Mouse (Mus musculus): Measurements from ENCODE around the gene Galm.
A peak's percentile ranks its signal among the peaks of the same experiment; 100 is the strongest.

Galm gene

GRCm38 (mm10) chr17:80127331-80128251, at the start of gene Galm:
Galm (plus strand) TSS chr17:80127471.
- DNase-seq (ENCODE audit: extremely low read depth, low read depth, low spot score): no peak

- DNase-seq (ENCODE audit: extremely low read depth, low read depth, low spot score): no peak
Observed at GRCm38 (mm10) chr17:80078726-80079125, 48.5 kb upstream of the Galm start.

GRCm38 (mm10) chr17:80083223-80083622, 44.0 kb upstream of the Galm start:
- no peak for DNase-seq (ENCODE audit: extremely low read depth, low read depth, low spot score)

GRCm38 (mm10) chr17:80084424-80084823, 42.8 kb upstream of the Galm start:
- DNase-seq (ENCODE audit: extremely low read depth, low read depth, low spot score): no peak

GRCm38 (mm10) chr17:80086591-80086990, 40.7 kb upstream of the Galm start:
- no peak for DNase-seq (ENCODE audit: extremely low read depth, low read depth, low spot score)

- no peak for DNase-seq (ENCODE audit: extremely low read depth, low read depth, low spot score)
Observed at GRCm38 (mm10) chr17:80088168-80088567, 39.1 kb upstream of the Galm start.

GRCm38 (mm10) chr17:80090551-80090950, 36.7 kb upstream of the Galm start:
- peak; percentile 99 for DNase-seq (ENCODE audit: extremely low read depth, low read depth, low spot score)

- DNase-seq (ENCODE audit: extremely low read depth, low read depth, low spot score): no peak
Observed at GRCm38 (mm10) chr17:80091879-80092549, 35.3 kb upstream of the Galm start.

- no peak for DNase-seq (ENCODE audit: extremely low read depth, low read depth, low spot score)
Observed at GRCm38 (mm10) chr17:80095254-80095899, 31.9 kb upstream of the Galm start.

GRCm38 (mm10) chr17:80096043-80096719, 31.1 kb upstream of the Galm start:
- no peak for DNase-seq (ENCODE audit: extremely low read depth, low read depth, low spot score)

GRCm38 (mm10) chr17:80096720-80097114, 30.6 kb upstream of the Galm start:
- DNase-seq (ENCODE audit: extremely low read depth, low read depth, low spot score): no peak

GRCm38 (mm10) chr17:80097221-80097620, 30.1 kb upstream of the Galm start:
- DNase-seq (ENCODE audit: extremely low read depth, low read depth, low spot score): no peak

GRCm38 (mm10) chr17:80099823-80100222, 27.4 kb upstream of the Galm start:
- DNase-seq (ENCODE audit: extremely low read depth, low read depth, low spot score): no peak

- no peak for DNase-seq (ENCODE audit: extremely low read depth, low read depth, low spot score)
Observed at GRCm38 (mm10) chr17:80105348-80105978, 21.8 kb upstream of the Galm start.

GRCm38 (mm10) chr17:80112665-80113305, 14.5 kb upstream of the Galm start:
- DNase-seq (ENCODE audit: extremely low read depth, low read depth, low spot score): no peak

GRCm38 (mm10) chr17:80113468-80113867, 13.8 kb upstream of the Galm start:
- no peak for DNase-seq (ENCODE audit: extremely low read depth, low read depth, low spot score)

GRCm38 (mm10) chr17:80120396-80120795, 6.9 kb upstream of the Galm start:
- no peak for DNase-seq (ENCODE audit: extremely low read depth, low read depth, low spot score)

- no peak for DNase-seq (ENCODE audit: extremely low read depth, low read depth, low spot score)
Observed at GRCm38 (mm10) chr17:80121833-80122232, 5.4 kb upstream of the Galm start.

GRCm38 (mm10) chr17:80124985-80125750, 2.1 kb upstream of the Galm start:
- DNase-seq (ENCODE audit: extremely low read depth, low read depth, low spot score): no peak

Measured in fat pad, adult 2 months (tissue).